Mouse (Mus musculus) olfactory bulb, adult 2 months (tissue): ENCODE results near the gene Fam216a. TPM values are rescaled to one million over a fixed set of nuclear protein-coding genes. Genes with fewer than 3 reads are reported as not detected.

ENCODE experiments used
- H3K27ac ChIP-seq: fragments of 200-500 bp; 2 replicates; pipeline ENCODE4 v1.5.1; 2012; ENCODE audit warnings: low read depth, low read length; ENCODE audit not compliant: insufficient read depth
- H3K4me1 ChIP-seq: fragments of 200-500 bp; 2 replicates; pipeline ENCODE4 v1.6.1; 2012; ENCODE audit warnings: low read length; ENCODE audit not compliant: control insufficient read depth, insufficient read depth
- H3K4me3 ChIP-seq: fragments of 200-500 bp; 2 replicates; pipeline ENCODE4 v1.5.1; 2012; ENCODE audit warnings: mild to moderate bottlenecking, low read depth, low read length, moderate library complexity; ENCODE audit not compliant: insufficient read depth
- CTCF ChIP-seq: fragments of 200-500 bp; IDR thresholded peaks from 2 replicates; pipeline ENCODE4 v1.5.1; 2012; ENCODE audit warnings: low read depth, mild to moderate bottlenecking, low read length, moderate library complexity; ENCODE audit not compliant: insufficient read depth
- POLR2A ChIP-seq: fragments of 200-500 bp; IDR thresholded peaks from 2 replicates; pipeline ENCODE4 v1.6.1; 2012; ENCODE audit warnings: mild to moderate bottlenecking, low read depth, low read length, moderate library complexity; ENCODE audit not compliant: insufficient read depth
- WGBS: fragments of 180-500 bp; shearing (Covaris S2); methylation state at CpG from one replicate; pipeline ENCODE4 v1.1.7; 2018; 5-methylcytosine and 5-hydroxymethylcytosine counted together
- polyA plus RNA-seq: library from polyadenylated mRNA; stranded (reverse); fragments of >200 nt; gene quantifications from 2 replicates; pipeline ENCODE4 v1.2.4, GENCODE M21; 2012; ENCODE audit warnings: low replicate concordance; ENCODE audit not compliant: missing spikeins, insufficient read depth, insufficient read length

The Fam216a gene
- polyA plus RNA-seq, 1 experiment = not detected

- H3K27ac ChIP-seq = no peak overlapping the region
Observed at GRCm38 (mm10) chr5:122392227-122393004, 20.3 kb upstream of the Fam216a start.

GRCm38 (mm10) chr5:122391786-122392180, 19.6 kb upstream of the Fam216a start, which contains the start of gene Arpc3:
Arpc3 (plus strand) TSS chr5:122391878.
- Histone ChIP-seq H3K4me3 (peak within 1 kb of the TSS; percentile 95), H3K4me1 (peaks cover 15% of the 10 kb centered on the region; the same call in 1 of the 2 replicates), H3K27ac (0 out of 2 replicates have a peak within 1 kb of the TSS, but pooled peaks have one; percentile 39)
- under 1% methylated on average over 39 of the region's 39 CpGs for WGBS
- TF ChIP-seq CTCF = peak; percentile 77
- TF ChIP-seq POLR2A = peak; percentile 63; the same call in 1 of the 2 replicates

More at GRCm38 (mm10) chr5:122392227-122393004, 20.3 kb upstream of the Fam216a start:
- Histone ChIP-seq H3K4me3 (peak overlapping the region; percentile 95), H3K4me1 (peaks cover 15% of the 10 kb centered on the region; the same call in 1 of the 2 replicates)
- WGBS = 5% methylated on average over 19 of the region's 19 CpGs
- TF ChIP-seq CTCF (no peak), POLR2A (no peak)

- H3K27ac ChIP-seq = no peak overlapping the region
- H3K4me3 ChIP-seq = no peak overlapping the region
- WGBS = 49% methylated on average over 16 of the region's 16 CpGs
- H3K4me1 ChIP-seq = peaks cover 12% of the 10 kb centered on the region; the same call in 1 of the 2 replicates
- TF ChIP-seq CTCF = no peak
- no peak for TF ChIP-seq POLR2A
Observed at GRCm38 (mm10) chr5:122391178-122391785, 19.1 kb upstream of the Fam216a start.

GRCm38 (mm10) chr5:122390671-122391070, 18.5 kb upstream of the Fam216a start:
- no peak overlapping the region for H3K27ac ChIP-seq
- H3K4me3 ChIP-seq = no peak overlapping the region
- H3K4me1 ChIP-seq = peaks cover 12% of the 10 kb centered on the region; the same call in 1 of the 2 replicates
- no peak for TF ChIP-seq POLR2A
- TF ChIP-seq CTCF = no peak

- H3K4me1 ChIP-seq = peaks cover 9% of the 10 kb centered on the region; the same call in 1 of the 2 replicates
- 91% methylated on average over 5 of the region's 5 CpGs for WGBS
- no peak overlapping the region for H3K4me3 ChIP-seq
- H3K27ac ChIP-seq = no peak overlapping the region
- no peak for TF ChIP-seq POLR2A
- TF ChIP-seq CTCF = no peak
Observed at GRCm38 (mm10) chr5:122390006-122390405, 17.8 kb upstream of the Fam216a start.

- Histone ChIP-seq H3K4me1 (no peaks in the 10 kb centered on the region), H3K4me3 (no peak overlapping the region), H3K27ac (no peak overlapping the region)
- TF ChIP-seq CTCF = peak; percentile 71
- TF ChIP-seq POLR2A = no peak
- 49% methylated on average over 11 of the region's 11 CpGs for WGBS
Observed at GRCm38 (mm10) chr5:122379374-122380155, 7.4 kb upstream of the Fam216a start.

GRCm38 (mm10) chr5:122378171-122378570, 6.0 kb upstream of the Fam216a start:
- Histone ChIP-seq H3K4me1 (no peaks in the 10 kb centered on the region; the same call in 1 of the 2 replicates), H3K27ac (no peak overlapping the region), H3K4me3 (no peak overlapping the region)
- TF ChIP-seq CTCF (no peak), POLR2A (no peak)
- 94% methylated on average over 12 of the region's 12 CpGs for WGBS

- WGBS = 92% methylated on average over 4 of the region's 4 CpGs
- no peak overlapping the region for H3K4me3 ChIP-seq
- H3K4me1 ChIP-seq = no peaks in the 10 kb centered on the region; the same call in 1 of the 2 replicates
- TF ChIP-seq CTCF (no peak), POLR2A (no peak)
- no peak overlapping the region for H3K27ac ChIP-seq
Observed at GRCm38 (mm10) chr5:122377101-122377833, 5.1 kb upstream of the Fam216a start.
